Mouse (Mus musculus) layer of hippocampus, adult 11-12 months (tissue): ENCODE measurements around the gene Prr14l.
"Not testable (repeated sequence)": the region's sequence is repeated elsewhere in the genome, so short reads cannot be mapped to it uniquely, and the experiment has no call there.

Experiments
- DNase-seq: peaks from one replicate; pipeline ENCODE4 v3.0.0; 2022; ENCODE audit warnings: low spot score

The Prr14l gene

GRCm38 (mm10) chr5:32853731-32854507, at the start of gene Prr14l:
Gene Prr14l, minus strand, starts transcription at chr5:32854256.
- peak; percentile 100 for DNase-seq

- DNase-seq: no peak
These were observed 32.7 kb upstream of the Prr14l start for GRCm38 (mm10) chr5:32886739-32887138.

- no peak for DNase-seq
These were observed 18.3 kb upstream of the Prr14l start for GRCm38 (mm10) chr5:32872346-32872745.

DNA sequence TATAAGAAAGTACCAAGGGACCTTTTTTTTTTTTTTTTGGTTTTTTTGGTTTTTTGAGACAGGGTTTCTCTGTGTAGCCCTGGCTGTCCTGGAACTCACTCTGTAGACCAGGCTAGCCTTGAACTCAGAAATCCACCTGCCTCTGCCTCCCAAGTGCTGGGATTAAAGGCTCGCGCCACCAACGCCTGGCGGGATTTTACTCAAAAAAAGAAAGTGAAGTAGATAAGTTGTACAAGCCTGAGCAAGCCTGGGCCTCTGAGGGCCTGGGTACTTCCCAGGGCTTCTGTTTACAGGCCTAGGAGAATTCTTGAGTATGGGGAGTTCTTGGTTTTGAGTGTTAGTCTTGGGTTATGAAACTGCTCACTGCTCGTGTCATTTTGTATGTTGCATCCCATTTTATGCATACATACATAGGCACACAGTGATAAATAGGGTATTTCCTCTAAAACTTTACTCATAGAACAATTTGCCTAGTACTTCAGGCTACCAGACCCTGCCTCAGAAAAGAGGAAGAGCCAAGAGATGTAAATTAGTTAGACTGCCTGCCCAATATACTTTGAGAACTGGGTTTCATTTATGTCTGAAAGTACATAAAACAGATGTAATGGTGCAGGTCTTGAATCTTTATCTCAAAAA, 15.5 kb upstream of the Prr14l start:
- no peak for DNase-seq

DNA sequence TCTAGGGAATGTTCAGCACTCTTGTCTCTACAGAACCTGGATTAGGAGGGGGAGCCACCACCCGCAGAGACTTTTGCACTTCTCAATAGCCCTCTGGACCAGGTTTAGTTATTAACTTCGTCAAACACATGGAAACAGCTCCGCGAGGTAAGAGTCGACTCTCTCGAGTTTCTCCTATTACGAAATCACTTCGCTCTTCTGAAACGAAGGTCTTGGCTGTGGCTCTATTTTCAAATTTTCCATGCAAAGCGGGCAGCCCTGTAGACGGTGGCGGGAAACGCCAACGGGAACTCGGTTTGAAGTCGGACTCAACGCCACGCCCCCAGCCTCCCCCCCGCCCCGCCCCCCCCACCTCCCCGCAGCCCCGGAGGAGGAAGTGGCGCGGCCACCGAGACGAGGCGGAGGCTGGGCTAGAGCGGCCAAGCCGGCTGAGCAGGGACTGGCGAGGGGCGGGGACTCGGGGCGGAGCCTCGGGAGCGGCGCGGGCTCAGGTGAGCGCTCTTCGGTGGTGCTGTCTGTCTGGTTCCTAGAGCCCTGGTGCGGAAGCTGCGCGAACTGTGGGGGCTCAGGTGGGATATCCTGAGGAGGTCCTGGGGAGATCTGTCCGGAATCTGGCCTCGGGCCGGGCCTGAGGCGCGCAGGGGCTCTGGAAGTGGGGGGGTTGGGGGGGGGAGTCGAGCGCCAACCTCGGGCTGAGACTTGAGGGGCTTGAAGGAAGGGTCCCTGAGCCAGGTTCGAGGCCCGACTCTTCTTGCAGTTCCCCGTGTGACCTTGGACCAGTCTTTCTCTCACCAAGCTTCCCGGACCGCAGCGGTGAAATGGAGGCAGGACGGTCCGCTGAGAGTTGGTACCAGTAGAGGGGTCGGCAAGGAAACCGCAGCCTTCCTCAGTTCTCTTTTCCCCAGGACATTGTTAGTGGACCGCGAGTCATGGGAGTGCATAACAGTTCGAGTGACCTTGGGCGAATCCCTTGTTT, 9.5 kb upstream of the Prr14l start, which contains the start of gene Depdc5:
Gene Depdc5, plus strand, starts transcription at position 449 of the 976 bp plus-strand sequence.
- DNase-seq: peak; percentile 89

GRCm38 (mm10) chr5:32862469-32863132, 8.5 kb upstream of the Prr14l start:
- DNase-seq: no peak

- no peak for DNase-seq
These were observed 7.0 kb upstream of the Prr14l start for GRCm38 (mm10) chr5:32861082-32861481.

GRCm38 (mm10) chr5:32857781-32858220, 3.7 kb upstream of the Prr14l start:
- DNase-seq: peak; percentile 62

DNA sequence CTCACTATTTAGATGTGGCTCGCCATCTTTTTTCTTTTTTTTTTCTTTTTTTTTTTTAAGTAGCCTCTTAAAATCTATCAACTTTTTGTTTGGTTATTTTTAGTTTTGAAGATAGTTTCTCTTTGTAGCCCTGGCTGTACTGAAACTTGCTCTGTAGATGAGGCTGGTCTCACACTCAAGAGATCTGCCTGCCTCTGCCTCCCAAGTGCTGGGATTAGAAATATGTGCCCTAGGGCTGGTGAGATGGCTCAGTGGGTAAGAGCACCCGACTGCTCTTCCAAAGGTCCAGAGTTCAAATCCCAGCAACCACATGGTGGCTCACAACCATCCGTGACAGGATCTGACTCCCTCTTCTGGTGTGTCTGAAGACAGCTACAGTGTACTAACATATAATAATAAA, 1.2 kb upstream of the Prr14l start:
- DNase-seq: not testable (repeated sequence)

- DNase-seq: no peak
These were observed 762 bp upstream of the Prr14l start for GRCm38 (mm10) chr5:32854818-32855217.

GRCm38 (mm10) chr5:32852026-32852425, 2.0 kb downstream of the Prr14l start:
- no peak for DNase-seq

GRCm38 (mm10) chr5:32849580-32849979, 4.5 kb downstream of the Prr14l start:
- not testable (repeated sequence) for DNase-seq

- no peak for DNase-seq
These were observed 4.9 kb downstream of the Prr14l start for GRCm38 (mm10) chr5:32849178-32849577.

- no peak for DNase-seq
These were observed 14.0 kb downstream of the Prr14l start for GRCm38 (mm10) chr5:32840029-32840428.

DNA sequence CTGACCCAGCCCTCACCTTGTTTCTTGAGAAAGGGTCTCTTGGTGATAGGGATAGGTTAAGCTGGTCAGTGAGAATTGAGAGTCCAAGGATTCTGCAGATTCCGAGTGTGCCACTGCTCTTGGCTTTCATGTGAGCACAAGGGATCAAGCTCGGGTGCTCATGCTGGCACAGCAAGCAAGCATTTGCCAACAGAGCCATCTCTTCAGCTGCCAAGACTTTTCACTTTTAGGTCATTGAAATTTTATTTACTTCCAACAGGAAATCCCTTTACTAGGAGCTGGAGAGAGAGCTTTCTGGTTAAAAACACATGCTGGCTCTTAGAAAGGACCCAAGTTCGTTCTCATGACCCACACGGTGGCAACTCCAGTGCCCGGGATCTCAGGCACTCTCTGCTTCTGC, 17.1 kb downstream of the Prr14l start:
- no peak for DNase-seq

GRCm38 (mm10) chr5:32834497-32834896, 19.6 kb downstream of the Prr14l start:
- DNase-seq: no peak

GRCm38 (mm10) chr5:32830054-32830453, 24.0 kb downstream of the Prr14l start:
- no peak for DNase-seq

DNA sequence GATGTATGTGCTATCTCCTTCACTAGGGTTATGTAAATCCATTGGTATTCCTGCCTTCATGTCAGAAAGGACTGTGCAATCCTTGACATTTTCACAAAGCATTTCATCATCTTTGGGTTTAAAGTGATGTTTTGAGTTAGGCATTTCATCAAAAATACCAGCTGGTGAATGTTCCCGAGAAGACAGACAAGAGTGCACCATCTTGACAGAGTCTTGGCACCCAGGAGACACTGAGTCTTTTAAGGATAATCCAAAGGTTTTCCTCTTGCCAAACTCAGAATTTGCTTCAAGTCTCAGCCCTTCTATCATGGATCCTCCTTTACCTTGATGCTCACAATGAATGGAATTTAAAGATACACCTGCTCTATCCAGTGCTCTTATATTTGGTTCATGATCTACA, 25.3 kb downstream of the Prr14l start:
- not testable (repeated sequence) for DNase-seq

- DNase-seq: no peak
These were observed 27.0 kb downstream of the Prr14l start, which contains the start of gene Gm20671 for GRCm38 (mm10) chr5:32827009-32827408. Gene Gm20671, minus strand, starts transcription at chr5:32827109.

GRCm38 (mm10) chr5:32820471-32820870, 33.6 kb downstream of the Prr14l start:
- DNase-seq: peak; percentile 47

DNA sequence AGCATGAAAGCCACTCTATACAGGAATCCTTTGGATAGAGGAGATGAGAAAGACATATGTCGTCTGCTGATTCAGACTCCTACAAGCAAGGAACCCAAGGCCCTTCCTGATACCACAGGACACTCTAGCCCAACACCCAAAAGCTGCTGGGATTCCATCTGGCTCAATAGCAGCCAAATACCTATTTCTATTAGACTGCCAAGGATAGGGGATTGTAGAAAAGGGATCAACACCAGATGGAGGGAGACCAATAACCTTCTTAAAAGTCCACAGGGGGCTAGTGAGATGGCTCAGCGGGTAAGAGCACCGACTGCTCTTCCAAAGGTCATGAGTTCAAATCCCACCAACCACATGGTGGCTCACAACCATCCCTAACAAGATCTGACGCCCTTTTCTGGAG, 38.7 kb downstream of the Prr14l start:
- no peak for DNase-seq

DNA sequence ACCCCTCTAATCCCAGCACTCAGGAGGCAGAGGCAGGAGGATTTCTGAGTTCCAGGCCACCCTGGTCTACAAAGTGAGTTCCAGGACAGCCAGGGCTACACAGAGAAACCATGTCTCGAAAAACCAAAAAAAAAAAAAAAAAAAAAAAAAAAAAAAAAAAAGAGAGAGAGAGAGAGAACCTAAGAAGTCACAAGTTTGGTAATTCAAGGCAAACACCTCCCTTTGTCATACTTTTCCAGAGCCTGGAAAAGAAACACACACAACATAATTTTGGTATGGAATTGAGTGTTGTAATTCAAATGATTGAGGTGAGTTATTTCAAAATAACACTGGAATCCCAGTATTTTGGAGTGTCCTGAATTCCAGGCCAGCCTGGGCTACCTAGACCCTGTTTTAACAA, 67.6 kb downstream of the Prr14l start:
- not testable (repeated sequence) for DNase-seq
